Mouse (Mus musculus) thymus, postnatal 36 days (tissue): ENCODE data around the gene Tsks.
A peak's percentile ranks its signal among the peaks of the same experiment; 100 is the strongest.

Experiments used
- DNase-seq, 2 experiments: peaks; one replicate each; pipeline ENCODE4 v3.0.0; 2022; ENCODE audit warnings: mixed read lengths in 2 of 2

The Tsks gene

GRCm38 (mm10) chr7:44983085-44983484 is 40.1 kb downstream of the Tsks start:
- peak; percentile 81 to 87 for DNase-seq

GRCm38 (mm10) chr7:44983944-44984832 is 41.2 kb downstream of the Tsks start:
- no peak for DNase-seq

GRCm38 (mm10) chr7:44984833-44985164 is 41.8 kb downstream of the Tsks start:
- DNase-seq = no peak

- peak; percentile 60 to 77 for DNase-seq
Observed at GRCm38 (mm10) chr7:44985595-44986191, 42.7 kb downstream of the Tsks start.

GRCm38 (mm10) chr7:44986192-44986878 is 43.3 kb downstream of the Tsks start, which contains the start of gene Prmt1:
Gene Prmt1, minus strand, starts transcription at chr7:44986568.
- peak; percentile 97 to 99 for DNase-seq

GRCm38 (mm10) chr7:44986879-44987718 is 44.1 kb downstream of the Tsks start:
- peak in 1 of 2 experiments; percentile 42 for DNase-seq

- DNase-seq = peak in 1 of 2 experiments; percentile 25
Observed at GRCm38 (mm10) chr7:44996672-44997071, 53.7 kb downstream of the Tsks start.

GRCm38 (mm10) chr7:44997231-44997939 is 54.4 kb downstream of the Tsks start, which contains the start of gene Irf3:
Gene Irf3, plus strand, starts transcription at chr7:44997648.
- DNase-seq = peak; percentile 96

- DNase-seq = no peak
Observed at GRCm38 (mm10) chr7:44997940-44998428, 55.0 kb downstream of the Tsks start.

GRCm38 (mm10) chr7:44998501-44998955 is 55.5 kb downstream of the Tsks start, which contains the start of gene Bcl2l12:
Gene Bcl2l12, minus strand, starts transcription at chr7:44998712.
- DNase-seq = peak; percentile 22 to 34

- no peak for DNase-seq
Observed at GRCm38 (mm10) chr7:44999753-45000152, 56.7 kb downstream of the Tsks start.

GRCm38 (mm10) chr7:45000539-45001114 is 57.6 kb downstream of the Tsks start:
- no peak for DNase-seq

GRCm38 (mm10) chr7:45002440-45002839 is 59.4 kb downstream of the Tsks start:
- DNase-seq = no peak

- no peak for DNase-seq
Observed at GRCm38 (mm10) chr7:45004546-45004945, 61.5 kb downstream of the Tsks start.

- DNase-seq = no peak
Observed at GRCm38 (mm10) chr7:45005321-45005992, 62.5 kb downstream of the Tsks start.

GRCm38 (mm10) chr7:45006503-45006902 is 63.5 kb downstream of the Tsks start:
- no peak for DNase-seq

- no peak for DNase-seq
Observed at GRCm38 (mm10) chr7:45007141-45007540, 64.1 kb downstream of the Tsks start.
